Mouse (Mus musculus): ENCODE measurements around the gene Itgam.

- TF ChIP-seq CTCF (IDR thresholded peaks at IDR 0.05; ENCODE audit: control insufficient read depth, insufficient read depth, low read length) (no peak), POLR2A (IDR thresholded peaks at IDR 0.05; ENCODE audit: borderline replicate concordance, control insufficient read depth, low read depth, low read length) (no peak)
Observed at GRCm38 (mm10) chr7:128166391-128166790, 104.0 kb downstream of the Itgam start.
